Mouse (Mus musculus) midbrain, embryonic 14.5 days (tissue): Measurements from ENCODE around the gene Mrpl57. TPM values are rescaled to one million over a fixed set of nuclear protein-coding genes. Genes with fewer than 3 reads are reported as not detected.
"Not testable (repeated sequence)": the region's sequence is repeated elsewhere in the genome, so short reads cannot be mapped to it uniquely, and the experiment has no call there.

ENCODE experiments used
- ATAC-seq: fragments of 200-750 bp; cut with Nextera tagmentation; 2 replicates; pipeline ENCODE4 v1.8.0; 2017; ENCODE audit warnings: moderate number of reproducible peaks, moderate library complexity; ENCODE audit not compliant: low FRiP score, low TSS enrichment
- DNase-seq: peaks from one replicate; pipeline ENCODE4 v3.0.0-alpha.2; 2015
- H3K27ac ChIP-seq: fragments of 300-500 bp; sonication (generic); replicated peaks from 2 replicates; pipeline ENCODE4 v1.5.1; 2014; ENCODE audit warnings: mild to moderate bottlenecking, low read depth, low read length, moderate library complexity
- H3K27me3 ChIP-seq: fragments of 300-500 bp; sonication (generic); 2 replicates; pipeline ENCODE4 v1.6.1; 2014; ENCODE audit warnings: low read length, control low read depth, mixed read lengths; ENCODE audit not compliant: control insufficient read depth, insufficient read depth
- H3K36me3 ChIP-seq: fragments of 300-500 bp; sonication (generic); 2 replicates; pipeline ENCODE4 v1.6.1; 2014; ENCODE audit warnings: low read length, control low read depth; ENCODE audit not compliant: control insufficient read depth, insufficient read depth
- H3K4me1 ChIP-seq: fragments of 300-500 bp; sonication (generic); 2 replicates; pipeline ENCODE4 v1.6.1; 2014; ENCODE audit warnings: mild to moderate bottlenecking, antibody characterized with exemption, low read length, control low read depth; ENCODE audit not compliant: control insufficient read depth, insufficient read depth
- H3K4me2 ChIP-seq: fragments of 300-500 bp; sonication (generic); 2 replicates; pipeline ENCODE4 v1.6.1; 2014; ENCODE audit warnings: mild to moderate bottlenecking, low read length, moderate library complexity
- H3K4me3 ChIP-seq: fragments of 300-500 bp; sonication (generic); replicated peaks from 2 replicates; pipeline ENCODE4 v1.5.1; 2014; ENCODE audit warnings: low read depth, low read length
- H3K9ac ChIP-seq: fragments of 300-500 bp; sonication (generic); replicated peaks from 2 replicates; pipeline ENCODE4 v1.6.1; 2014; ENCODE audit warnings: mild to moderate bottlenecking, low read length, moderate library complexity
- H3K9me3 ChIP-seq: fragments of 300-500 bp; sonication (generic); 2 replicates; pipeline ENCODE4 v1.6.1; 2016; ENCODE audit warnings: low read length, control low read depth, mixed read lengths; ENCODE audit not compliant: control insufficient read depth
- WGBS: fragments of 180-500 bp; shearing (Covaris S2); extraction: QIAGEN DNeasy Blood & Tissue Kit; methylation state at CpG from one replicate; pipeline ENCODE4 v1.1.7; 2014; 5-methylcytosine and 5-hydroxymethylcytosine counted together
- polyA plus RNA-seq: library from polyadenylated mRNA; unstranded; fragments of >200 nt; fragmentation: Nextera tagmentation; extraction: Ambion mirVana; gene quantifications from 2 replicates; pipeline ENCODE4 v1.2.1, GENCODE M21; 2014

Gene Mrpl57
- polyA plus RNA-seq, 1 experiment from 2014 or later: 143 TPM

GRCm38 (mm10) chr14:57808558-57808957 lies 17.5 kb upstream of the Mrpl57 start:
- WGBS: 79% methylated on average over 5 of the region's 5 CpGs
- no peak overlapping the region for H3K9ac ChIP-seq
- no peak overlapping the region for H3K27ac ChIP-seq
- H3K9me3 ChIP-seq: no peaks in the 10 kb centered on the region
- H3K27me3 ChIP-seq: no peaks in the 10 kb centered on the region
- no peak overlapping the region for H3K4me2 ChIP-seq
- DNase-seq: peak; percentile 43
- H3K4me3 ChIP-seq: no peak overlapping the region
- peaks cover 36% of the 10 kb centered on the region for H3K36me3 ChIP-seq
- ATAC-seq: no peak
- no peaks in the 10 kb centered on the region for H3K4me1 ChIP-seq

- Histone ChIP-seq H3K27ac (no peak overlapping the region), H3K9me3 (no peaks in the 10 kb centered on the region), H3K4me2 (no peak overlapping the region), H3K9ac (no peak overlapping the region), H3K27me3 (no peaks in the 10 kb centered on the region), H3K4me3 (no peak overlapping the region), H3K36me3 (peaks cover 15% of the 10 kb centered on the region), H3K4me1 (no peaks in the 10 kb centered on the region)
- no peak for ATAC-seq
- DNase-seq: no peak
- 98% methylated on average over 2 of the region's 2 CpGs for WGBS
Observed at GRCm38 (mm10) chr14:57810886-57811285, 15.1 kb upstream of the Mrpl57 start.

- H3K36me3 ChIP-seq: peaks cover 14% of the 10 kb centered on the region
- DNase-seq: no peak
Observed at GRCm38 (mm10) chr14:57811844-57812243, 14.2 kb upstream of the Mrpl57 start.

GRCm38 (mm10) chr14:57820839-57821238 lies 5.2 kb upstream of the Mrpl57 start:
- H3K27ac ChIP-seq: no peak overlapping the region
- H3K36me3 ChIP-seq: peaks cover 20% of the 10 kb centered on the region
- H3K4me1 ChIP-seq: 0 out of 2 replicates have a peak, but pooled peaks cover 3% of the 10 kb centered on the region
- ATAC-seq (no peak), DNase-seq (no peak)
- no peak overlapping the region for H3K4me2 ChIP-seq
- no peak overlapping the region for H3K9ac ChIP-seq
- H3K4me3 ChIP-seq: no peak overlapping the region
- no peaks in the 10 kb centered on the region for H3K9me3 ChIP-seq
- H3K27me3 ChIP-seq: no peaks in the 10 kb centered on the region
- whole genome bisulfite sequencing: 95% methylated on average over 4 of the region's 4 CpGs

More at GRCm38 (mm10) chr14:57811844-57812243, 14.2 kb upstream of the Mrpl57 start:
- no peak overlapping the region for H3K4me2 ChIP-seq
- no peak overlapping the region for H3K27ac ChIP-seq
- 98% methylated on average over 5 of the region's 5 CpGs for WGBS
- H3K4me3 ChIP-seq: no peak overlapping the region
- no peak for ATAC-seq
- H3K9ac ChIP-seq: no peak overlapping the region
- no peaks in the 10 kb centered on the region for H3K9me3 ChIP-seq
- no peaks in the 10 kb centered on the region for H3K27me3 ChIP-seq
- no peaks in the 10 kb centered on the region for H3K4me1 ChIP-seq

GRCm38 (mm10) chr14:57827284-57827683 lies 1.2 kb downstream of the Mrpl57 start:
- peak overlapping the region; percentile 76 for H3K4me2 ChIP-seq
- 78% methylated on average over 1 of the region's 1 CpGs for WGBS
- no peaks in the 10 kb centered on the region for H3K9me3 ChIP-seq
- H3K27ac ChIP-seq: no peak overlapping the region
- no peak for ATAC-seq
- H3K4me1 ChIP-seq: peaks cover 12% of the 10 kb centered on the region
- no peaks in the 10 kb centered on the region for H3K27me3 ChIP-seq
- no peak for DNase-seq
- no peaks in the 10 kb centered on the region; the same call in 1 of the 2 replicates for H3K36me3 ChIP-seq
- H3K9ac ChIP-seq: peak overlapping the region; percentile 72
- H3K4me3 ChIP-seq: peak overlapping the region; percentile 78; the same call in 1 of the 2 replicates

GRCm38 (mm10) chr14:57833526-57833925 lies 7.5 kb downstream of the Mrpl57 start:
- no peak overlapping the region for H3K4me2 ChIP-seq
- ATAC-seq: no peak
- H3K9ac ChIP-seq: no peak overlapping the region
- DNase-seq: no peak
- H3K4me1 ChIP-seq: no peaks in the 10 kb centered on the region
- no peak overlapping the region for H3K4me3 ChIP-seq
- H3K9me3 ChIP-seq: no peaks in the 10 kb centered on the region
- H3K27ac ChIP-seq: no peak overlapping the region
- no peaks in the 10 kb centered on the region for H3K27me3 ChIP-seq
- peaks cover 45% of the 10 kb centered on the region for H3K36me3 ChIP-seq
- WGBS: 100% methylated on average over 2 of the region's 2 CpGs

DNA sequence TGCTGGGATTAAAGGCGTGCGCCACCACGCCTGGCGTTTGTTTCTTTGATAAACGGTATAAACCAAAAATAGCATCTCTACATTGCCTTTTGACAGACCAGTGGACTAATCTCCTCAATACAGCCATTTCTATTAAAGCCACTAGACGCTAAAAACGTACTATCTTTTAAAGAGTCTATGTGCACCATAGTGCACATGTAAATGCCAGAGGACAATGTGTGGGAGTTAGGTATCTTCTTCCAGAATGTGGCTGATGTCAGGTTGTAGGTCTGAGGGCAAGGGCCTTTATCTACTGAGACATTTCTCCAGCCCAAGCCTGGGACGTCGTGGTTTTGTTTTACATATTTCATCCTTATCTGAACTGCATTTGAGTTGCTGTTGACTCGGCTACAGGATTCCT lies 9.1 kb downstream of the Mrpl57 start:
- ATAC-seq: no peak

GRCm38 (mm10) chr14:57844535-57844934 lies 18.5 kb downstream of the Mrpl57 start:
- Histone ChIP-seq H3K4me3 (no peak overlapping the region), H3K4me2 (no peak overlapping the region), H3K4me1 (no peaks in the 10 kb centered on the region), H3K27me3 (no peaks in the 10 kb centered on the region), H3K27ac (no peak overlapping the region), H3K36me3 (peaks cover 47% of the 10 kb centered on the region), H3K9ac (no peak overlapping the region), H3K9me3 (no peaks in the 10 kb centered on the region)
- WGBS: 94% methylated on average over 3 of the region's 3 CpGs
- ATAC-seq: no peak
- no peak for DNase-seq

More for the DNA sequence above, 9.1 kb downstream of the Mrpl57 start:
- no peak for DNase-seq
- no peak overlapping the region for H3K27ac ChIP-seq
- peaks cover 56% of the 10 kb centered on the region for H3K36me3 ChIP-seq
- 94% methylated on average over 10 of the region's 10 CpGs for WGBS
- no peaks in the 10 kb centered on the region for H3K9me3 ChIP-seq
- no peaks in the 10 kb centered on the region for H3K27me3 ChIP-seq
- no peak overlapping the region for H3K9ac ChIP-seq
- H3K4me2 ChIP-seq: no peak overlapping the region
- no peaks in the 10 kb centered on the region for H3K4me1 ChIP-seq
- H3K4me3 ChIP-seq: no peak overlapping the region

DNA sequence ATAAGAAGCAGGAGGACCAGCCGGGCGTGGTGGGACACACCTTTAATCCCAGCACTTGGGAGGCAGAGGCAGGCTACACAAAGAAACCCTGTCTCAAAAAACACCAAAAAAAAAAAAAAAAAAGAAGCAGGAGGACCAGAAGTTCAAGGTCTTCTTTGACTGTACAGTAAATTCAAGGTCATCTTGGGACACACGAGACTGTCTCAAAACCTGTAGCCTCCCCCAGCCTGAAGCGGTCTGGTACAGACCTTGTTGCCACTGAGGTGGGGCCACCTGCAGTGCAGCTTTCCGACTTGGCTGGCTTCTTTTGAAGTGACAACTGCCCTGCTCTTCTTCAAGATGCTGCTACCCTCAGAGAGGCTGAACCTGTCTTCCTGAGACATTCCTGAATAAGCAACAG lies 22.0 kb downstream of the Mrpl57 start:
- not testable (repeated sequence) for H3K4me2 ChIP-seq, H3K4me3 ChIP-seq, H3K9ac ChIP-seq, ATAC-seq, H3K27ac ChIP-seq, H3K9me3 ChIP-seq, H3K4me1 ChIP-seq, DNase-seq, H3K27me3 ChIP-seq
- WGBS: 84% methylated on average over 5 of the region's 5 CpGs
- peaks cover 43% of the 10 kb centered on the region for H3K36me3 ChIP-seq
